Mouse (Mus musculus): Measurements from ENCODE around the gene Gfap. TPM values are rescaled to one million over a fixed set of nuclear protein-coding genes. Genes with fewer than 3 reads are reported as not detected.

Gene Gfap
- polyA plus RNA-seq, 2 experiments: 0.48 to 0.50 TPM

DNA sequence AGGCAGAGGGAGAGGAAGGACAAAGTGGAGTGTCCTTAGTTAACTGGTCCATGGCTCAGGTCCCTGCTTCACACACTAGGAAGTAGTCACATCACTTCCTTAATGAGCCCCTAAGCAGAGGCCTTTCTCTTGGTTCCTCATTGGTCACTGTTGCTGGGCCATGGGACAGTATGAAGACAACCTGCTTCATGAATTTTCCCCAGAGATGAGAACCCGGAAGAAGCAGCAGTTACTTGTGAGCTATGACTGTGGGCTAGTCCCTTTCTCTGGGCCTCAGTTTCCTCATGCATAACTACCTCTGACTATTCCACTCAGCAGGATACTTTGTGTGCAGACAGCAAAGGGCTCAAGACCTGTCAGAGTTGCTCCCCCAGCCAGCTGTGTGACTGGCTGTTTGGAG is 63.3 kb downstream of the Gfap start:
- peaks cover 57% of the 10 kb centered on the region for H3K36me3 ChIP-seq (ENCODE audit: control insufficient read depth, insufficient read depth, low read length)
- WGBS: 85% methylated on average over 1 of the region's 1 CpGs
- ATAC-seq (ENCODE audit: low FRiP score, low read depth): no peak

More for the DNA sequence above, 63.3 kb downstream of the Gfap start:
- Histone ChIP-seq H3K4me1 (ENCODE audit: control insufficient read depth, insufficient read depth, low read length) (no peaks in the 10 kb centered on the region; the same call in 1 of the 2 replicates), H3K27ac (replicated peaks; ENCODE audit: low read depth, low read length) (no peak overlapping the region), H3K4me2 (replicated peaks; ENCODE audit: low read depth, low read length, severe bottlenecking) (no peak overlapping the region), H3K9me3 (ENCODE audit: control insufficient read depth, low read length) (no peaks in the 10 kb centered on the region), H3K4me3 (replicated peaks; ENCODE audit: low read length) (no peak overlapping the region), H3K9ac (ENCODE audit: low read depth, low read length, severe bottlenecking) (no peak overlapping the region), H3K27me3 (ENCODE audit: control insufficient read depth, insufficient read depth, low read length) (no peaks in the 10 kb centered on the region)
- DNase-seq (ENCODE audit: low spot score): no peak
- TF ChIP-seq POLR2A (IDR thresholded peaks at IDR 0.05; ENCODE audit: borderline replicate concordance, extremely low read depth, insufficient read depth, insufficient read length): no peak

Other genes with a start within 250 kb of the Gfap start
- gene Meioc, start 237.2 kb downstream of the Gfap start, polyA plus RNA-seq (2012; rRNA removed): 0.68 and 1.2 TPM in 2 replicates
- 0.91 and 1.00 TPM in 2 replicates for gene Meioc, start 237.2 kb downstream of the Gfap start, polyA plus RNA-seq (2014; fragmentation: Nextera tagmentation; extraction: Ambion mirVana)
- gene Ccdc43, start 203.1 kb downstream of the Gfap start, polyA plus RNA-seq (2012; rRNA removed): 18.6 and 23.6 TPM in 2 replicates
- gene Ccdc43, start 203.1 kb downstream of the Gfap start, polyA plus RNA-seq (2014; fragmentation: Nextera tagmentation; extraction: Ambion mirVana): 36.6 and 38.1 TPM in 2 replicates
- 21.0 and 23.8 TPM in 2 replicates for gene Adam11, start 139.5 kb downstream of the Gfap start, polyA plus RNA-seq (2012; rRNA removed)
- 5.6 and 8.3 TPM in 2 replicates for gene Adam11, start 139.5 kb downstream of the Gfap start, polyA plus RNA-seq (2014; fragmentation: Nextera tagmentation; extraction: Ambion mirVana)
- gene Gjc1, start 81.2 kb downstream of the Gfap start, polyA plus RNA-seq (2012; rRNA removed): 76.6 and 80.0 TPM in 2 replicates
- 59.6 and 67.5 TPM in 2 replicates for gene Gjc1, start 81.2 kb downstream of the Gfap start, polyA plus RNA-seq (2014; fragmentation: Nextera tagmentation; extraction: Ambion mirVana)
- not detected in 2 replicates for gene Higd1b, start 65.1 kb downstream of the Gfap start, polyA plus RNA-seq (2012; rRNA removed)
- 0.43 and 0.48 TPM in 2 replicates for gene Higd1b, start 65.1 kb downstream of the Gfap start, polyA plus RNA-seq (2014; fragmentation: Nextera tagmentation; extraction: Ambion mirVana)
- 95.0 and 113 TPM in 2 replicates for gene Eftud2, start 19.9 kb downstream of the Gfap start, polyA plus RNA-seq (2012; rRNA removed)
- 137 and 149 TPM in 2 replicates for gene Eftud2, start 19.9 kb downstream of the Gfap start, polyA plus RNA-seq (2014; fragmentation: Nextera tagmentation; extraction: Ambion mirVana)
- 0.34 and 0.41 TPM in 2 replicates for gene Ccdc103, start 19.7 kb downstream of the Gfap start, polyA plus RNA-seq (2012; rRNA removed)
- gene Ccdc103, start 19.7 kb downstream of the Gfap start, polyA plus RNA-seq (2014; fragmentation: Nextera tagmentation; extraction: Ambion mirVana): 0.50 and 1.0 TPM in 2 replicates
- 0.04 TPM in 1 of 2 replicates, not detected in the other for gene Fam187a, start 15.7 kb downstream of the Gfap start, polyA plus RNA-seq (2012; rRNA removed)
- gene Fam187a, start 15.7 kb downstream of the Gfap start, polyA plus RNA-seq (2014; fragmentation: Nextera tagmentation; extraction: Ambion mirVana): not detected in 2 replicates
- 24.5 and 30.3 TPM in 2 replicates for gene Kif18b, start 24.2 kb upstream of the Gfap start, polyA plus RNA-seq (2012; rRNA removed)
- gene Kif18b, start 24.2 kb upstream of the Gfap start, polyA plus RNA-seq (2014; fragmentation: Nextera tagmentation; extraction: Ambion mirVana): 6.1 and 7.2 TPM in 2 replicates
- gene C1ql1, start 45.8 kb upstream of the Gfap start, polyA plus RNA-seq (2012; rRNA removed): 3.3 and 4.8 TPM in 2 replicates
- 1.9 and 3.8 TPM in 2 replicates for gene C1ql1, start 45.8 kb upstream of the Gfap start, polyA plus RNA-seq (2014; fragmentation: Nextera tagmentation; extraction: Ambion mirVana)
- 45.9 and 48.9 TPM in 2 replicates for gene Nmt1, start 127.3 kb upstream of the Gfap start, polyA plus RNA-seq (2012; rRNA removed)
- gene Nmt1, start 127.3 kb upstream of the Gfap start, polyA plus RNA-seq (2014; fragmentation: Nextera tagmentation; extraction: Ambion mirVana): 50.2 and 53.9 TPM in 2 replicates
- gene Dcakd, start 127.4 kb upstream of the Gfap start, polyA plus RNA-seq (2012; rRNA removed): 182 and 259 TPM in 2 replicates
- gene Dcakd, start 127.4 kb upstream of the Gfap start, polyA plus RNA-seq (2014; fragmentation: Nextera tagmentation; extraction: Ambion mirVana): 173 and 185 TPM in 2 replicates
- 10.3 and 13.2 TPM in 2 replicates for gene Plcd3, start 200.7 kb upstream of the Gfap start, polyA plus RNA-seq (2012; rRNA removed)
- gene Plcd3, start 200.7 kb upstream of the Gfap start, polyA plus RNA-seq (2014; fragmentation: Nextera tagmentation; extraction: Ambion mirVana): 3.8 and 4.9 TPM in 2 replicates
- 11.2 and 14.2 TPM in 2 replicates for gene Acbd4, start 200.8 kb upstream of the Gfap start, polyA plus RNA-seq (2012; rRNA removed)
- gene Acbd4, start 200.8 kb upstream of the Gfap start, polyA plus RNA-seq (2014; fragmentation: Nextera tagmentation; extraction: Ambion mirVana): 20.2 and 25.2 TPM in 2 replicates
- gene Hexim1, start 215.3 kb upstream of the Gfap start, polyA plus RNA-seq (2012; rRNA removed): 17.7 and 21.1 TPM in 2 replicates
- gene Hexim1, start 215.3 kb upstream of the Gfap start, polyA plus RNA-seq (2014; fragmentation: Nextera tagmentation; extraction: Ambion mirVana): 7.5 and 8.4 TPM in 2 replicates
- gene Hexim2, start 231.5 kb upstream of the Gfap start, polyA plus RNA-seq (2012; rRNA removed): 9.4 and 10.8 TPM in 2 replicates
- 8.6 and 11.1 TPM in 2 replicates for gene Hexim2, start 231.5 kb upstream of the Gfap start, polyA plus RNA-seq (2014; fragmentation: Nextera tagmentation; extraction: Ambion mirVana)